Mouse (Mus musculus): ENCODE measurements around the gene Bag1. TPM values are rescaled to one million over a fixed set of nuclear protein-coding genes. Genes with fewer than 3 reads are reported as not detected.
"Not testable (repeated sequence)": the region's sequence is repeated elsewhere in the genome, so short reads cannot be mapped to it uniquely, and the experiment has no call there.

The Bag1 gene
- polyA plus RNA-seq, 1 experiment from 2014 or later, result 195 TPM

GRCm38 (mm10) chr4:40969781-40970591 lies 21.9 kb upstream of the Bag1 start:
- Histone ChIP-seq H3K4me3 (replicated peaks) (peak overlapping the region; percentile 99), H3K4me2 (peak overlapping the region; percentile 79)
- peak; percentile 20; the same call in 1 of the 2 replicates for ATAC-seq (ENCODE audit: low FRiP score)

GRCm38 (mm10) chr4:40969161-40969560 lies 21.1 kb upstream of the Bag1 start:
- no peak for ATAC-seq (ENCODE audit: low FRiP score)

More at GRCm38 (mm10) chr4:40969781-40970591, 21.9 kb upstream of the Bag1 start:
- H3K4me1 ChIP-seq, result peaks cover 25% of the 10 kb centered on the region
- H3K36me3 ChIP-seq, result peaks cover 24% of the 10 kb centered on the region
- H3K27ac ChIP-seq (replicated peaks), result peak overlapping the region; percentile 94
- no peaks in the 10 kb centered on the region for H3K9me3 ChIP-seq (replicated peaks)
- 11% methylated on average over 13 of the region's 13 CpGs for WGBS
- no peaks in the 10 kb centered on the region for H3K27me3 ChIP-seq (replicated peaks)
- peak overlapping the region; percentile 93 for H3K9ac ChIP-seq (replicated peaks)

GRCm38 (mm10) chr4:40963536-40963935 lies 15.4 kb upstream of the Bag1 start:
- no peak overlapping the region for H3K27ac ChIP-seq (replicated peaks)
- H3K36me3 ChIP-seq, result peaks cover 81% of the 10 kb centered on the region
- no peaks in the 10 kb centered on the region for H3K4me1 ChIP-seq
- H3K9me3 ChIP-seq (replicated peaks), result no peaks in the 10 kb centered on the region
- H3K27me3 ChIP-seq (replicated peaks), result no peaks in the 10 kb centered on the region
- no peak overlapping the region for H3K4me3 ChIP-seq (replicated peaks)
- no peak overlapping the region for H3K4me2 ChIP-seq
- no peak overlapping the region for H3K9ac ChIP-seq (replicated peaks)
- 92% methylated on average over 3 of the region's 3 CpGs for WGBS
- ATAC-seq (ENCODE audit: low FRiP score), result no peak

More at GRCm38 (mm10) chr4:40969161-40969560, 21.1 kb upstream of the Bag1 start:
- Histone ChIP-seq H3K27me3 (replicated peaks) (no peaks in the 10 kb centered on the region), H3K9ac (replicated peaks) (no peak overlapping the region), H3K27ac (replicated peaks) (no peak overlapping the region), H3K4me2 (no peak overlapping the region), H3K9me3 (replicated peaks) (no peaks in the 10 kb centered on the region), H3K4me3 (replicated peaks) (no peak overlapping the region), H3K36me3 (peaks cover 31% of the 10 kb centered on the region), H3K4me1 (peaks cover 25% of the 10 kb centered on the region)
- WGBS, result 88% methylated on average over 4 of the region's 4 CpGs

- H3K4me1 ChIP-seq, result no peaks in the 10 kb centered on the region
- WGBS, result 95% methylated on average over 6 of the region's 6 CpGs
- H3K4me2 ChIP-seq, result no peak overlapping the region
- no peak overlapping the region for H3K9ac ChIP-seq (replicated peaks)
- no peaks in the 10 kb centered on the region for H3K9me3 ChIP-seq (replicated peaks)
- no peak for ATAC-seq (ENCODE audit: low FRiP score)
- peaks cover 84% of the 10 kb centered on the region for H3K36me3 ChIP-seq
- H3K27me3 ChIP-seq (replicated peaks), result no peaks in the 10 kb centered on the region
- no peak overlapping the region for H3K27ac ChIP-seq (replicated peaks)
- H3K4me3 ChIP-seq (replicated peaks), result no peak overlapping the region
Observed at GRCm38 (mm10) chr4:40955942-40956341, 7.8 kb upstream of the Bag1 start.

- peaks cover 14% of the 10 kb centered on the region for H3K4me1 ChIP-seq
- H3K9me3 ChIP-seq (replicated peaks), result no peaks in the 10 kb centered on the region
- H3K36me3 ChIP-seq, result peaks cover 69% of the 10 kb centered on the region
- H3K27ac ChIP-seq (replicated peaks), result no peak overlapping the region
- H3K4me2 ChIP-seq, result no peak overlapping the region
- no peak overlapping the region for H3K9ac ChIP-seq (replicated peaks)
- ATAC-seq (ENCODE audit: low FRiP score), result no peak
- 100% methylated on average over 1 of the region's 1 CpGs for WGBS
- no peak overlapping the region for H3K4me3 ChIP-seq (replicated peaks)
- no peaks in the 10 kb centered on the region for H3K27me3 ChIP-seq (replicated peaks)
Observed at GRCm38 (mm10) chr4:40953521-40953920, 5.4 kb upstream of the Bag1 start.

- Histone ChIP-seq H3K4me1 (peaks cover 30% of the 10 kb centered on the region), H3K36me3 (peaks cover 42% of the 10 kb centered on the region), H3K4me3 (replicated peaks) (peak overlapping the region; percentile 99), H3K27me3 (replicated peaks) (no peaks in the 10 kb centered on the region), H3K9ac (replicated peaks) (peak overlapping the region; percentile 77), H3K27ac (replicated peaks) (peak overlapping the region; percentile 90), H3K9me3 (replicated peaks) (no peaks in the 10 kb centered on the region), H3K4me2 (peak overlapping the region; percentile 76)
- WGBS, result under 1% methylated on average over 37 of the region's 40 CpGs
- ATAC-seq (ENCODE audit: low FRiP score), result peak; percentile 83
Observed at GRCm38 (mm10) chr4:40947565-40948159, 432 bp downstream of the Bag1 start.

GRCm38 (mm10) chr4:40946516-40947121 lies 1.5 kb downstream of the Bag1 start:
- Histone ChIP-seq H3K4me1 (peaks cover 30% of the 10 kb centered on the region), H3K9me3 (replicated peaks) (no peaks in the 10 kb centered on the region), H3K27ac (replicated peaks) (no peak overlapping the region), H3K4me3 (replicated peaks) (peak overlapping the region; percentile 99), H3K4me2 (peak overlapping the region; percentile 76), H3K9ac (replicated peaks) (0 out of 2 replicates have a peak overlapping the region, but pooled peaks have one; percentile 77), H3K36me3 (peaks cover 46% of the 10 kb centered on the region), H3K27me3 (replicated peaks) (no peaks in the 10 kb centered on the region)
- 91% methylated on average over 7 of the region's 7 CpGs for WGBS
- no peak for ATAC-seq (ENCODE audit: low FRiP score)

- Histone ChIP-seq H3K36me3 (peaks cover 61% of the 10 kb centered on the region), H3K4me1 (peaks cover 16% of the 10 kb centered on the region), H3K4me3 (replicated peaks) (no peak overlapping the region), H3K27me3 (replicated peaks) (no peaks in the 10 kb centered on the region), H3K9me3 (replicated peaks) (no peaks in the 10 kb centered on the region), H3K9ac (replicated peaks) (no peak overlapping the region), H3K4me2 (no peak overlapping the region), H3K27ac (replicated peaks) (no peak overlapping the region)
- 96% methylated on average over 5 of the region's 5 CpGs for WGBS
- ATAC-seq (ENCODE audit: low FRiP score), result no peak
Observed at GRCm38 (mm10) chr4:40943651-40944050, 4.4 kb downstream of the Bag1 start.

GRCm38 (mm10) chr4:40938793-40939192 lies 9.3 kb downstream of the Bag1 start:
- H3K27me3 ChIP-seq (replicated peaks), result no peaks in the 10 kb centered on the region
- H3K36me3 ChIP-seq, result peaks cover 86% of the 10 kb centered on the region
- ATAC-seq (ENCODE audit: low FRiP score), result no peak
- H3K4me2 ChIP-seq, result no peak overlapping the region
- no peak overlapping the region for H3K27ac ChIP-seq (replicated peaks)
- 95% methylated on average over 5 of the region's 5 CpGs for WGBS
- H3K4me3 ChIP-seq (replicated peaks), result no peak overlapping the region
- H3K9me3 ChIP-seq (replicated peaks), result no peaks in the 10 kb centered on the region
- H3K4me1 ChIP-seq, result no peaks in the 10 kb centered on the region
- H3K9ac ChIP-seq (replicated peaks), result no peak overlapping the region

- H3K4me1 ChIP-seq, result no peaks in the 10 kb centered on the region
- H3K9ac ChIP-seq (replicated peaks), result no peak overlapping the region
- H3K27me3 ChIP-seq (replicated peaks), result no peaks in the 10 kb centered on the region
- peaks cover 80% of the 10 kb centered on the region for H3K36me3 ChIP-seq
- H3K4me3 ChIP-seq (replicated peaks), result no peak overlapping the region
- peak; percentile 91 for ATAC-seq (ENCODE audit: low FRiP score)
- no peak overlapping the region for H3K4me2 ChIP-seq
- no peaks in the 10 kb centered on the region for H3K9me3 ChIP-seq (replicated peaks)
- H3K27ac ChIP-seq (replicated peaks), result peak overlapping the region; percentile 56; the same call in 1 of the 2 replicates
- 62% methylated on average over 9 of the region's 9 CpGs for WGBS
Observed at GRCm38 (mm10) chr4:40936175-40936839, 11.8 kb downstream of the Bag1 start.

- WGBS, result 90% methylated on average over 3 of the region's 3 CpGs
- H3K4me1 ChIP-seq; H3K9ac ChIP-seq (replicated peaks); H3K9me3 ChIP-seq (replicated peaks); H3K27ac ChIP-seq (replicated peaks); ATAC-seq (ENCODE audit: low FRiP score); H3K4me2 ChIP-seq; H3K27me3 ChIP-seq (replicated peaks); H3K4me3 ChIP-seq (replicated peaks): not testable (repeated sequence)
- H3K36me3 ChIP-seq, result peaks cover 62% of the 10 kb centered on the region
Observed at GRCm38 (mm10) chr4:40934369-40934768, 13.7 kb downstream of the Bag1 start.

All from neural tube, embryonic 15.5 days (tissue).